Mouse (Mus musculus) neutrophil, adult 59 days (primary cell): Measurements from ENCODE around the gene Gm21732. TPM values are rescaled to one million over a fixed set of nuclear protein-coding genes. Genes with fewer than 3 reads are reported as not detected.

Experiments
- total RNA-seq, 2 experiments: library from RNA; stranded (reverse); gene quantifications; 1 replicate in 1 of 2; 2 replicates in 1 of 2; pipeline ENCODE4 v1.2.4; 2023

Gene Gm21732
- not detected for total RNA-seq

DNA sequence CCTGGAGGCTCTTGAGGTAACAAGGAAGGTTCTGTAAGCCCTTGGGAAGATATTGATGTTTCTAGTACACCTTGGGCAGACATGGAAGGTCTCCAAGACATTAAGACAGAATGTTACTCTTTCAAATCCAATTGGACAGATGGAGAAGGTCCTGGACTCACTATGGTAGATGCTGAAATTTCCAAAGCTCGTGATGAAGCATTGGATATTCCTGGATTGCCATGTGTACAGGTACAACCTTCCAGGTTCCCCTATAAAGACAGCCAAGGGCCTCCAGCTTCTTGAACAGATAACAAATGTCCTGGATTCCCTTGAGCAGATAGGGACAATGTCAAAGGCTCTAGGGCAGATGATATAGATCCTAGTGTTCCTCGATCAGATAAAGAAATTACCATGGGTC, at the start of gene Gm21732:
Gm21732 (minus strand) TSS at position 101 of the 400 bp plus-strand sequence.

Other genes starting within 250 kb of the Gm21732 start
- gene Gm20897, start 73.5 kb downstream of the Gm21732 start, total RNA-seq = not detected